Mouse (Mus musculus) naive thymus-derived CD4-positive, alpha-beta T cell, adult 2 months (primary cell): Measurements from ENCODE around the gene Mtmr14.
A peak's percentile ranks its signal among the peaks of the same experiment; 100 is the strongest.

Experiments
- DNase-seq: peaks from one replicate; pipeline ENCODE4 v3.0.0-alpha.2; 2011; ENCODE audit warnings: low read depth

Gene Mtmr14

GRCm38 (mm10) chr6:113237542-113238270 lies at the start of gene Mtmr14:
Mtmr14 (plus strand) TSS chr6:113237843.
- peak; percentile 99 for DNase-seq

GRCm38 (mm10) chr6:113193765-113194460 lies 43.7 kb upstream of the Mtmr14 start:
- no peak for DNase-seq

GRCm38 (mm10) chr6:113194517-113194840 lies 43.2 kb upstream of the Mtmr14 start:
- no peak for DNase-seq

- no peak for DNase-seq
These were observed 42.6 kb upstream of the Mtmr14 start, which contains the start of gene Lhfpl4 for GRCm38 (mm10) chr6:113194841-113195595. Lhfpl4 (minus strand) TSS chr6:113195384.

- DNase-seq: no peak
These were observed 42.0 kb upstream of the Mtmr14 start for GRCm38 (mm10) chr6:113195596-113195992.

- DNase-seq: no peak
These were observed 21.4 kb upstream of the Mtmr14 start for GRCm38 (mm10) chr6:113216280-113216679.

- DNase-seq: no peak
These were observed 11.8 kb upstream of the Mtmr14 start for GRCm38 (mm10) chr6:113225798-113226197.

GRCm38 (mm10) chr6:113226705-113227104 lies 10.9 kb upstream of the Mtmr14 start:
- no peak for DNase-seq

GRCm38 (mm10) chr6:113235141-113235540 lies 2.5 kb upstream of the Mtmr14 start:
- DNase-seq: no peak

- DNase-seq: no peak
These were observed 799 bp downstream of the Mtmr14 start for GRCm38 (mm10) chr6:113238442-113238841.

- no peak for DNase-seq
These were observed 5.1 kb downstream of the Mtmr14 start for GRCm38 (mm10) chr6:113242753-113243152.

GRCm38 (mm10) chr6:113245585-113245984 lies 7.9 kb downstream of the Mtmr14 start:
- DNase-seq: no peak

GRCm38 (mm10) chr6:113250786-113251185 lies 13.1 kb downstream of the Mtmr14 start:
- no peak for DNase-seq

GRCm38 (mm10) chr6:113251921-113252320 lies 14.3 kb downstream of the Mtmr14 start:
- no peak for DNase-seq

GRCm38 (mm10) chr6:113254899-113255298 lies 17.3 kb downstream of the Mtmr14 start:
- DNase-seq: no peak

- DNase-seq: no peak
These were observed 23.7 kb downstream of the Mtmr14 start for GRCm38 (mm10) chr6:113261174-113261858.

GRCm38 (mm10) chr6:113263531-113263930 lies 25.9 kb downstream of the Mtmr14 start:
- DNase-seq: no peak

GRCm38 (mm10) chr6:113264429-113264828 lies 26.8 kb downstream of the Mtmr14 start:
- no peak for DNase-seq

GRCm38 (mm10) chr6:113266996-113267655 lies 29.5 kb downstream of the Mtmr14 start:
- DNase-seq: no peak

GRCm38 (mm10) chr6:113267988-113268387 lies 30.3 kb downstream of the Mtmr14 start:
- no peak for DNase-seq

- DNase-seq: no peak
These were observed 34.7 kb downstream of the Mtmr14 start for GRCm38 (mm10) chr6:113272365-113272764.

- DNase-seq: no peak
These were observed 39.2 kb downstream of the Mtmr14 start for GRCm38 (mm10) chr6:113276846-113277245.
